Mouse (Mus musculus) midbrain, postnatal 0 days (tissue): ENCODE measurements around the gene Sec11a. TPM values are rescaled to one million over a fixed set of nuclear protein-coding genes. Genes with fewer than 3 reads are reported as not detected.

Experiments used
- ATAC-seq: fragments of 200-750 bp; cut with Nextera tagmentation; 2 replicates; pipeline ENCODE4 v1.8.0; 2017; ENCODE audit warnings: moderate number of reproducible peaks, mild to moderate bottlenecking, moderate TSS enrichment, moderate library complexity; ENCODE audit not compliant: low FRiP score
- DNase-seq: peaks from one replicate; pipeline ENCODE4 v3.0.0-alpha.2; 2015; ENCODE audit warnings: low spot score
- H3K27ac ChIP-seq: fragments of 300-500 bp; sonication (generic); 2 replicates; pipeline ENCODE4 v1.5.1; 2014; ENCODE audit warnings: low read depth, mild to moderate bottlenecking, low read length, mixed read lengths
- H3K27me3 ChIP-seq: fragments of 300-500 bp; sonication (generic); 2 replicates; pipeline ENCODE4 v1.6.1; 2014; ENCODE audit warnings: low read length, control low read depth, mixed read lengths; ENCODE audit not compliant: insufficient read depth
- H3K36me3 ChIP-seq: fragments of 300-500 bp; sonication (generic); 2 replicates; pipeline ENCODE4 v1.6.1; 2014; ENCODE audit warnings: low read length, control low read depth, mixed read lengths; ENCODE audit not compliant: insufficient read depth
- H3K4me1 ChIP-seq: fragments of 300-500 bp; sonication (generic); 2 replicates; pipeline ENCODE4 v1.6.1; 2014; ENCODE audit warnings: mild to moderate bottlenecking, control low read depth, antibody characterized with exemption, low read length, mixed read lengths; ENCODE audit not compliant: insufficient read depth
- H3K4me2 ChIP-seq: fragments of 300-500 bp; sonication (generic); 2 replicates; pipeline ENCODE4 v1.6.1; 2014; ENCODE audit warnings: low read depth, mild to moderate bottlenecking, low read length, mixed read lengths; ENCODE audit not compliant: poor library complexity, severe bottlenecking
- H3K4me3 ChIP-seq: fragments of 300-500 bp; sonication (generic); 2 replicates; pipeline ENCODE4 v1.5.1; 2014; ENCODE audit warnings: low read depth, mild to moderate bottlenecking, low read length, moderate library complexity
- H3K9ac ChIP-seq: fragments of 300-500 bp; sonication (generic); replicated peaks from 2 replicates; pipeline ENCODE4 v1.6.1; 2014; ENCODE audit warnings: mild to moderate bottlenecking, low read length, moderate library complexity, mixed read lengths; ENCODE audit not compliant: poor library complexity, severe bottlenecking
- H3K9me3 ChIP-seq: fragments of 300-500 bp; sonication (generic); 2 replicates; pipeline ENCODE4 v1.6.1; 2016; ENCODE audit warnings: low read length, control low read depth
- CTCF ChIP-seq: IDR thresholded peaks from 2 replicates; pipeline ENCODE4 v1.5.1; 2016; ENCODE audit warnings: antibody characterized with exemption, mild to moderate bottlenecking
- WGBS: fragments of 180-500 bp; shearing (Covaris S2); extraction: QIAGEN DNeasy Blood & Tissue Kit; methylation state at CpG from one replicate; pipeline ENCODE4 v1.1.7; 2014; 5-methylcytosine and 5-hydroxymethylcytosine counted together
- polyA plus RNA-seq: library from polyadenylated mRNA; unstranded; fragments of >200 nt; fragmentation: Nextera tagmentation; extraction: Ambion mirVana; gene quantifications from 2 replicates; pipeline ENCODE4 v1.2.1, GENCODE M21; 2015
- total RNA-seq: library from RNA; depleted of rRNA; stranded (reverse); fragments of >200 nt; gene quantifications from 2 replicates; pipeline ENCODE4 v1.2.3, GENCODE M21; 2014

Gene Sec11a
- total and polyA plus RNA-seq, 2 experiments from 2014 or later: 54.5 to 128 TPM

DNA sequence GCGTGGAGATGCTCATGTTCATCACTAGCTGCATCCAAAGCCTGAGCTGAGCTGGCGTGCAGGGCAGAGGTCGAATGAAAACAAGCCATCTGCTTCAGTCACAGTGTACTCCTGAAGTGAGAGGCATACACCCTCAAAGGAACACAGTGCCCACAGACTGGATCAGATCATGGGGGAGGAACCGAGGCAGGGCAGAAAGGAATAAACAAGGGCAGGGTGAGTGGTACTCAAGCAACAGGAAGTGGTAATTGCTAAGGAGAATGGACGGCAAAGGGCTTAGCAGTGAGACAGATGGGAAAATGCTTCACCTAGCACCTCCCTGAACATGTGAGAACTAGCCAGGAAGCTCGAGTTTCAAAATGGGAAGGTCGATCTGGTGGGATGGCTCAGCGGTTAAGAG lies 35.1 kb downstream of the Sec11a start:
- no peaks in the 10 kb centered on the region for H3K9me3 ChIP-seq
- no peak overlapping the region for H3K4me3 ChIP-seq
- ATAC-seq: no peak
- H3K27me3 ChIP-seq: no peaks in the 10 kb centered on the region
- no peak for DNase-seq
- no peaks in the 10 kb centered on the region for H3K4me1 ChIP-seq
- H3K4me2 ChIP-seq: no peak overlapping the region
- peaks cover 31% of the 10 kb centered on the region for H3K36me3 ChIP-seq
- no peak for TF ChIP-seq CTCF
- WGBS: 94% methylated on average over 8 of the region's 8 CpGs
- no peak overlapping the region for H3K9ac ChIP-seq
- H3K27ac ChIP-seq: no peak overlapping the region

DNA sequence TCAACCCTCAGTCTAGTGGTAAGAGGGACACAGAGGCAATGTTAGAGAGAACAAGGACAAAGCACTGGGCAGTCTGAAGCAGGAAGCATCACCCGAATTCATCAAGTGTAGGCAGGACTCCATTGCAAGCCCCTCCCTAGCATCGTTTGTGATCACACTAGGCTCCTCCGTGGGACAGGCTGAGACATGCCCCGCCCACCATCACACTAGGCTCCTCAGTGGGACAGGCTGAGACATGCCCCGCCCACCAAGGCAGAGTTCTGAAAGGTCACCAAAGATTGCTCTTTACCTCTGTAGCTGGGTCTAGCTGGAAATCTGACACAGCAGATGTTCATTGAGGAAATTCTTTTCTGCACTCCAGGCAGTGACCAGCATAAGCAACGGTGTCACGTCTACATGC lies 36.5 kb downstream of the Sec11a start:
- no peak for DNase-seq
- Histone ChIP-seq H3K36me3 (peaks cover 31% of the 10 kb centered on the region), H3K9me3 (no peaks in the 10 kb centered on the region), H3K27ac (no peak overlapping the region), H3K4me1 (no peaks in the 10 kb centered on the region), H3K27me3 (no peaks in the 10 kb centered on the region), H3K4me3 (no peak overlapping the region), H3K9ac (no peak overlapping the region), H3K4me2 (no peak overlapping the region)
- ATAC-seq: no peak
- no peak for TF ChIP-seq CTCF
- WGBS: 85% methylated on average over 7 of the region's 7 CpGs

DNA sequence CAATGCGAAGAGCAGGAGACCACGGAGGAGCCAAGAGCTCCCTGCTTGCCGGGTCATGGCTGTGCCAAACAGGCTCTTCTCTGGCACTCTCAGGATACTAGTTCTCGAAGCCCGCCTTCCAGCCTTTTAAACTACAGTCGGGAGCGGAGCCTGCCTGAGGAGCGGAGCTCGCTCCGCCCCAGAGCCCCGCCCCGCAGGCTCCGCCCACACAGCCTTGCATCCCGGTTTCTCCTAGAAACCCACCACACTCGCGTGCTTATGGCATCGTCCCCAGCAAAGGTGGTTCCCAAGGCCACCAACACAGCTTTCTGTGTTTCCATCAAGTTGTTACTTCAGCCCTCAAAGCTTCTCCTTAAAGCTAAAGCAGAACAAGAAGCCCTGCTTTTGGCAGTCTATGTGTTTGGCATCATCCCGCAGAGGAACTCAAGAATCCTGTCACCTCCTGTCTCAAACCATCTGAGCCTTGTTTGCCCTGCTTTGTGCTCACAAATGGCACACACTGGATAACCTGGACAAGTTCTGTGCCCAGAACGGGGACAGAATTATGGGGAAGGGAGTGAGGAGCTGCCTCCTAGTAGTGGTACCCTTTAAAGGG lies 42.6 kb downstream of the Sec11a start, which contains the start of gene Nmb:
Nmb (minus strand) TSS at position 156 of the 595 bp plus-strand sequence.
- Histone ChIP-seq H3K27me3 (no peaks in the 10 kb centered on the region), H3K4me2 (peak within 1 kb of the TSS; percentile 75), H3K36me3 (peaks cover 23% of the 10 kb centered on the region), H3K4me1 (0 out of 2 replicates have a peak, but pooled peaks cover 3% of the 10 kb centered on the region), H3K27ac (no peak within 1 kb of the TSS), H3K4me3 (peak within 1 kb of the TSS; percentile 32), H3K9ac (no peak within 1 kb of the TSS), H3K9me3 (no peaks in the 10 kb centered on the region)
- ATAC-seq: no peak
- peak; percentile 78 for DNase-seq
- 4% methylated on average over 19 of the region's 19 CpGs for WGBS
- TF ChIP-seq CTCF: no peak

DNA sequence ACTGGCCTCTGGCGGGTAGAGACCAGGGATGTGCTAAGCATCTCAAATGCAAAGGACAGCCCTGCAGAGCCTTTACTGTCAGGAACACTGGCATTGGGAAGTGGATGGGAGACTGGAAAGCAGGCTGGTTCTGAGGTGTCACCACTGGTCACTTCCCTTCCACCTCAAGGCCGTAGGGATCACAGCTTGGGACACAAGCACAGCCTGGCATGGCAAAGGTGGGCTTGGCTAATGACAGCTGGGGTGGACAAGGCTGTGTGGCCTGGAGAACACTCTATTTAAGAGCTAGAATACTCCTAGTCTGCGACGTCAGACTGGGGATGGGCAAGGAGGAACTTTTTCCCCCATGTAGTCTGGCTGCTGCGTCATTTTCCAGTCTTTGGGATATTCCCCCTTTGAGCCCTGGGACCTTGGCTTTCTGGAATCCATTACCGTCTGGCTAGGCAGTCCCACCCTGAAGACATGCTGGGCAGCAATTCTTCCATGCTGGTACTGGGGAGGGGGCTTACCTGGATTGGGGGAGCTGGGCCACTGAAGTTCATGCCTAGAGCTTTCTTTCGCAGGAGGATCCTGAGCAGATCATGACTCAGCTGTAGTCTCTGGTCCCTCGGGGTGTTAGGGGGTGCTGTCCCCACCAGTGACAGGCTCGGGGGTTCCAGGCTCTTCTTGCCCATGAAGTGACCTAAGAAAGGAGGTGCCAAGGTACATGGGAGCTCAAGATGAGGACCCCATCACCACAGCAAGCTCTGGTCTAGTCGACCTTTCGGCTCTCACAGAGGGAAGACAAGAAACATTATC lies 43.8 kb downstream of the Sec11a start:
- H3K4me3 ChIP-seq: no peak overlapping the region
- H3K27ac ChIP-seq: no peak overlapping the region
- H3K27me3 ChIP-seq: no peaks in the 10 kb centered on the region
- 91% methylated on average over 11 of the region's 11 CpGs for WGBS
- H3K36me3 ChIP-seq: peaks cover 23% of the 10 kb centered on the region
- no peak for TF ChIP-seq CTCF
- ATAC-seq: no peak
- H3K4me2 ChIP-seq: no peak overlapping the region
- H3K9me3 ChIP-seq: no peaks in the 10 kb centered on the region
- peaks cover 3% of the 10 kb centered on the region; the same call in 1 of the 2 replicates for H3K4me1 ChIP-seq
- no peak for DNase-seq
- H3K9ac ChIP-seq: no peak overlapping the region

- peak overlapping the region; percentile 71 for H3K27ac ChIP-seq
- ATAC-seq (0 out of 2 replicates have a peak, but pooled peaks have one; percentile 2), DNase-seq (no peak)
- no peaks in the 10 kb centered on the region for H3K9me3 ChIP-seq
- peak overlapping the region; percentile 45 for H3K4me3 ChIP-seq
- 30% methylated on average over 15 of the region's 15 CpGs for WGBS
- TF ChIP-seq CTCF: no peak
- H3K4me1 ChIP-seq: peaks cover 3% of the 10 kb centered on the region; the same call in 1 of the 2 replicates
- no peaks in the 10 kb centered on the region for H3K27me3 ChIP-seq
- H3K9ac ChIP-seq: peak overlapping the region; percentile 59
- H3K4me2 ChIP-seq: peak overlapping the region; percentile 57
- H3K36me3 ChIP-seq: peaks cover 23% of the 10 kb centered on the region
These were observed 45.9 kb downstream of the Sec11a start for GRCm38 (mm10) chr7:80901541-80902274.
